Mouse (Mus musculus): ENCODE data around the gene Abcd4. TPM values are rescaled to one million over a fixed set of nuclear protein-coding genes. Genes with fewer than 3 reads are reported as not detected.

Gene Abcd4
- total RNA-seq, 2 experiments from 2014 or later, result 11.3 to 13.8 TPM

DNA sequence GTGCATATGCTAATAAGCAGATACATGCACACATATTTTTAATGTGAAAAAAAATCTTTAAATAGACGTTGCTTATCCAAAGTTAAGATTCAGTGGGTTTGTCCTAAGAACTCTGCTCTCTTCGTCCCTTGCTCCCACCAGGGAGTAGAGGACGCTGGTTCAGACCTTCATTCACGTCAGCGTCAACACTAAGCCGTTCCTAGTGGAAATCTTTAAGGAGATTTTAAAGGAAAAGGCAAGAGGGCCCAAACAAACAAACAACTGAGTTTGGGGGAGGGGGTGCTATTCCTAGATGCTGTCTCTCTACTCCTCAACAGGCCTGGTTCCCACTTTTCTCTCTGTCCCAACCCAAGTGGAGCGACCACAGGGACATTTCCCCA is 44.9 kb downstream of the Abcd4 start:
- no peak for DNase-seq (ENCODE audit: low spot score in 2 of 2)

DNA sequence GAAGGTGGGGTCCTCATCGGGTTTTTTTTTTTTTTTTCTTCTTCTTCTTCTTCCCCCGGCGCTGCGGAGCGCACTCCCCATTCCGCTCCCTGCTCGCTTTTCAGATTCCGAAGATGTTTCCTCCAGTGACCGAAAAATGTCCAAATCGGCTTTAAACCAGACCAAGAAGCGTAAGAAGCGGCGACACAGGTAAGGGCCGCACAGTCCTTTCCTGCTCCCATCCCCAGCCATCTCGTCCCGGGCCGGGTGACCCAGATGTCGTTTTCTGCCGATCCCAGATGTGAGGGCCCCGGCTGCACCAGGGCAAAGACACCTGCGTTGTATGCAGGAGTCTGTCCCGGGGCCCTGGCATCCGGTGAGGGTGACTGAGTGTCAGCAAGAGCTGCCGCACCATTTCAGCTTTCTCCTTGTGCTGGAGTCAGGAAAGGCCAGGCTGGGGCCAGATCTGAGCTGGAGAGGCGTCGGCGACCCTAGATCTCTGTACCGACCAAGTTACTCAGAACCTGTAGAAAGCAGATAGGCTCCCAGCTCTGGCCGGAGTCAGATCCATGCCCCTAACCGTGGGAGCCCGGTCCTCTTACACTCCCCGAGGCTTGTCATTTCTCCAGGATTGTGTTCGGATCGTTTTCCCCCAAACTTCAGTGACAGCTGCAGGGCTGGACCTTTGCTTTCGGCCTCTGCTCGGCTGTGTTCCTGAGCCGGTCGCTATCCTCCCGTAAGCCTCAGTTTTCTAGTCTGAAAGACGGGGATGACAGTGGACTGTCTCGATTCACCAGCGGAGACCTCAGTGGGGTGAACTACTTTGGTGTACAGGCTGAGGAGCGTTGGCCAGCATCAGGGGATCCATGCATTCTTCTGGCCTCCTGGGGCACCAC is 45.5 kb downstream of the Abcd4 start:
- no peak for DNase-seq (ENCODE audit: low spot score in 2 of 2)

- no peak for DNase-seq (ENCODE audit: low spot score in 2 of 2)
These were observed 46.4 kb downstream of the Abcd4 start for GRCm38 (mm10) chr12:84570694-84571415.

- DNase-seq (ENCODE audit: low spot score in 2 of 2), result no peak
These were observed 47.1 kb downstream of the Abcd4 start for GRCm38 (mm10) chr12:84569976-84570693.

DNA sequence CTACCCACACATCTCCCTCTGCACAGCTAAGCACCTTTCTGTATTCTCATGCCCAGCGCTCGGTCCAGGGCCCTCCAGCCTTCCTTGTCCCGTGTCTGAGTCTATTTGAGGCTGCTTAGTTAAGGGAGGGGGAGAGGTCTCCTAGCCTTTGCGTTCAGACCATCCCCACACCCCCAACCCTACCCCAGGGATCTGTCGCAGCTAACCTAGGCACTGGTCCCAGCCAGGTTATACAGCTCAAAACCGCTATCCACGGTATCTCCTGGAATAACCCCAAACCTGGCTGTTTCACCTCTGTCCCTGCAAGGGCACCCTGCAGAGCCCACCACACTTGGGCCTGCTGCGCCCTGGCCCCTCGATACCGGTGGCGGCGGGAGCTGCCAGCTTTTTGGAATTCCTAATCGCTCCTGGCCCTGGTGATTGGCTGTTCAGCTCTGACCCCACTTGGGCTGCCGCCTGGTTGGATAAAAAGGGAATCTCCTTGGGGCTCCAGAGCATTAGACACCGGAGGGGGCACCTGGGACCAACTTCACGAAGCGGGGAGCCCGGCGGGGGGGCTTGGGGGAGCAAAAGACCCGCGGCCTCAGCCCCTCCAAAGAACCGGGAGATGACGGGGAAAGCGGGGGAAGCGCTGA is 47.8 kb downstream of the Abcd4 start, which contains the start of gene Vsx2:
Gene Vsx2 (plus strand): TSS at position 427 of the 635 bp plus-strand sequence.
- no peak for DNase-seq (ENCODE audit: low spot score in 2 of 2)

DNA sequence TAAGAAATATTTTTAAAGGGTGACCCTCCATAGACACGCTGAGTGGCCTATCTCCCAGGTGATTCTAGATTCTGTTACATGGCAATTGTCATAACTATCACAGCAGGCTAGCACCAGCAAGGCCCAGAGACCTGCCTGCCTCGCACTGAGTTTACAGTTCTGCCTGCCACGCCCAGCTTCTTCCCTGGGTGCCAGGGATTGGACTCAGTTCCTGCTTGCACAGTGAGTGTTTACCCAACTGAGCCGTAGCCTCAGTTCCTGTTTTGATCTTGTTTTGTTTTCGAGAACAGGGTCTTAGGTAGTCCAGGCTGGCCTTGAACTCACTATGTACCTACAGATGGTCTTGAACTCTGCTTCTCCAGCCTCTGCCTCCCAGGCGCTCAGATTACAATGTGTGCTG is 49.6 kb downstream of the Abcd4 start:
- DNase-seq (ENCODE audit: low spot score in 2 of 2), result no peak

- no peak for DNase-seq (ENCODE audit: low spot score in 2 of 2)
These were observed 54.7 kb downstream of the Abcd4 start for GRCm38 (mm10) chr12:84562558-84562957.

- DNase-seq (ENCODE audit: low spot score in 2 of 2), result no peak
These were observed 62.0 kb downstream of the Abcd4 start for GRCm38 (mm10) chr12:84555218-84555617.

Other genes starting within 250 kb of the Abcd4 start
- 10 to 100 TPM; 58.3 to 61.3 TPM for gene Entpd5, start 208.4 kb downstream of the Abcd4 start, total RNA-seq (2021)
- gene Bbof1, start 208.3 kb downstream of the Abcd4 start, total RNA-seq (2021), result 1 to 10 TPM; 3.0 to 5.1 TPM
- gene Rnf113a2, start 200.2 kb downstream of the Abcd4 start, total RNA-seq (2021), result 10 to 100 TPM; 19.4 to 19.6 TPM
- 100 to 1,000 TPM in 1 of 2 experiments, 10 to 100 TPM in 1; 98.9 to 103 TPM for gene Aldh6a1, start 166.4 kb downstream of the Abcd4 start, total RNA-seq (2021)
- gene Lin52, start 166.0 kb downstream of the Abcd4 start, total RNA-seq (2021), result 10 to 100 TPM; 11.7 to 12.9 TPM
- not detected for gene Vsx2, start 47.7 kb downstream of the Abcd4 start, total RNA-seq (2021)
- gene Vrtn, start 23.6 kb upstream of the Abcd4 start, total RNA-seq (2021), result not detected
- under 1 TPM; 0.71 to 0.87 TPM for gene Syndig1l, start 81.4 kb upstream of the Abcd4 start, total RNA-seq (2021)
- 10 to 100 TPM; 74.7 to 75.6 TPM for gene Npc2, start 155.7 kb upstream of the Abcd4 start, total RNA-seq (2021)
- gene Isca2, start 155.8 kb upstream of the Abcd4 start, total RNA-seq (2021), result 10 to 100 TPM; 68.3 to 77.9 TPM

Measured in adrenal gland, postnatal 4 days (tissue).